Mouse (Mus musculus): ENCODE results near the gene Cdyl2.

The Cdyl2 gene

GRCm38 (mm10) chr8:116671543-116671942, 61.2 kb downstream of the Cdyl2 start:
- DNase-seq (ENCODE audit: low spot score in 2 of 2), result no peak

- no peak for DNase-seq (ENCODE audit: low spot score in 2 of 2)
Observed at GRCm38 (mm10) chr8:116670604-116671003, 62.2 kb downstream of the Cdyl2 start.

- no peak for DNase-seq (ENCODE audit: low spot score in 2 of 2)
Observed at GRCm38 (mm10) chr8:116668977-116669376, 63.8 kb downstream of the Cdyl2 start.

- DNase-seq (ENCODE audit: low spot score in 2 of 2), result no peak
Observed at GRCm38 (mm10) chr8:116666781-116667325, 65.9 kb downstream of the Cdyl2 start.

- DNase-seq (ENCODE audit: low spot score in 2 of 2), result no peak
Observed at GRCm38 (mm10) chr8:116661521-116661920, 71.3 kb downstream of the Cdyl2 start.

GRCm38 (mm10) chr8:116656811-116657210, 76.0 kb downstream of the Cdyl2 start:
- DNase-seq (ENCODE audit: low spot score in 2 of 2), result no peak

- no peak for DNase-seq (ENCODE audit: low spot score in 2 of 2)
Observed at GRCm38 (mm10) chr8:116654881-116655280, 77.9 kb downstream of the Cdyl2 start.

- DNase-seq (ENCODE audit: low spot score in 2 of 2), result no peak
Observed at GRCm38 (mm10) chr8:116652949-116653348, 79.8 kb downstream of the Cdyl2 start.

GRCm38 (mm10) chr8:116649975-116650725, 82.6 kb downstream of the Cdyl2 start:
- DNase-seq (ENCODE audit: low spot score in 2 of 2), result no peak

- no peak for DNase-seq (ENCODE audit: low spot score in 2 of 2)
Observed at GRCm38 (mm10) chr8:116645376-116645775, 87.4 kb downstream of the Cdyl2 start.

GRCm38 (mm10) chr8:116640925-116641324, 91.9 kb downstream of the Cdyl2 start:
- no peak for DNase-seq (ENCODE audit: low spot score in 2 of 2)

GRCm38 (mm10) chr8:116637998-116638397, 94.8 kb downstream of the Cdyl2 start:
- no peak for DNase-seq (ENCODE audit: low spot score in 2 of 2)

- no peak for DNase-seq (ENCODE audit: low spot score in 2 of 2)
Observed at GRCm38 (mm10) chr8:116637193-116637592, 95.6 kb downstream of the Cdyl2 start.

GRCm38 (mm10) chr8:116636396-116636795, 96.4 kb downstream of the Cdyl2 start:
- no peak for DNase-seq (ENCODE audit: low spot score in 2 of 2)

- DNase-seq (ENCODE audit: low spot score in 2 of 2), result no peak
Observed at GRCm38 (mm10) chr8:116635972-116636371, 96.8 kb downstream of the Cdyl2 start.

- no peak for DNase-seq (ENCODE audit: low spot score in 2 of 2)
Observed at GRCm38 (mm10) chr8:116635261-116635660, 97.5 kb downstream of the Cdyl2 start.

- no peak for DNase-seq (ENCODE audit: low spot score in 2 of 2)
Observed at GRCm38 (mm10) chr8:116634436-116634835, 98.4 kb downstream of the Cdyl2 start.

GRCm38 (mm10) chr8:116633470-116634150, 99.2 kb downstream of the Cdyl2 start:
- no peak for DNase-seq (ENCODE audit: low spot score in 2 of 2)

GRCm38 (mm10) chr8:116630066-116630465, 102.7 kb downstream of the Cdyl2 start:
- DNase-seq (ENCODE audit: low spot score in 2 of 2), result no peak

GRCm38 (mm10) chr8:116628975-116629374, 103.8 kb downstream of the Cdyl2 start:
- DNase-seq (ENCODE audit: low spot score in 2 of 2), result no peak

GRCm38 (mm10) chr8:116627854-116628479, 104.8 kb downstream of the Cdyl2 start:
- DNase-seq (ENCODE audit: low spot score in 2 of 2), result no peak

GRCm38 (mm10) chr8:116623591-116623990, 109.2 kb downstream of the Cdyl2 start:
- no peak for DNase-seq (ENCODE audit: low spot score in 2 of 2)

Data from right cerebral cortex, postnatal 36 days (tissue).